Mouse (Mus musculus): ENCODE measurements around the gene Zmym5. TPM values are rescaled to one million over a fixed set of nuclear protein-coding genes. Genes with fewer than 3 reads are reported as not detected.

The Zmym5 gene
- polyA plus RNA-seq (2017; shearing (Covaris generic)), result 54.5 TPM

DNA sequence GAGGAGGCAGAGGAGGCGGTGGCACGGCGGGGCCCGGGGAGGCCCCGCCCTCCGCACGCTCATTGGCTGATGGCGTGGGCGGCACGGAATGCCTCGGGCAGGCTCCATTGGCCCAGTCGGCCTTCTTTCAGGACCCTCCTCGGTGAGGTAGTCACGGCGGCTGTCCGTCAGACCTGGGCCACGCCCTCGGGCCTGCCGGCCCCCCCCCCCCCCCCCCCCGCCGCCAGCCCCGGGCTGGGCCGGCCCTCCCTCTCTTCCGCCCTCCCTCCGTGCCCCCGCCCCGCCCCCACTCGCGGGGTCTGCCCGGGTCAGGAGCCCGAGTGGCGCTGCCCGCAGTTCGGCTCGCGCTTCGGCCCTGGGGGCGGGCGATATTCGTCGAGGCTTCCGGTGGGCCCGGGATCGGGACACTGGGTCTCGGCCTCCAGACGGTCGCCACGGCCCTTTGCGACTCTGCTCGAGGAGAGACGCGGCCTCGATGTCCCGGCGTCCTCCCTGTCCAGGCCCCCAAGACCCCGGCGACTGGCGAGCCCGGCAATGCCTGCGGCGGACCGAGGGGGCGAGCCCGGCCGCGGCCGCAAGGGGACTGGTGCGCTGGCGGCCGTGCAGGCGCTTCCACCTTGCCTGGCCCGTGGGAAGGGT lies at the start of gene Zmym5:
TSS of gene Zmym5 (minus strand) at position 16 of the 639 bp plus-strand sequence.

GRCm38 (mm10) chr14:56778200-56778932 lies 33.1 kb downstream of the Zmym5 start, which contains the start of gene Pspc1:
Gene Pspc1, minus strand, starts transcription at chr14:56778316.

Other genes with a start within 250 kb of the Zmym5 start
- gene Cenpj, start 236.3 kb downstream of the Zmym5 start, polyA plus RNA-seq (2017; shearing (Covaris generic)), result 12.5 TPM
- 18.7 TPM for gene Parp4, start 236.1 kb downstream of the Zmym5 start, polyA plus RNA-seq (2017; shearing (Covaris generic))
- 60.9 TPM for gene Mphosph8, start 143.5 kb downstream of the Zmym5 start, polyA plus RNA-seq (2017; shearing (Covaris generic))
- gene Pspc1, start 33.4 kb downstream of the Zmym5 start, polyA plus RNA-seq (2017; shearing (Covaris generic)), result 24.2 TPM
- gene Zmym2, start 74.9 kb upstream of the Zmym5 start, polyA plus RNA-seq (2017; shearing (Covaris generic)), result 84.1 TPM
- not detected for gene Gja3, start 246.4 kb upstream of the Zmym5 start, polyA plus RNA-seq (2017; shearing (Covaris generic))